Mouse (Mus musculus) heart, adult 18-20 months (tissue): Measurements from ENCODE around the gene Ankrd6. TPM values are rescaled to one million over a fixed set of nuclear protein-coding genes. Genes with fewer than 3 reads are reported as not detected.

Experiments used
- DNase-seq, 2 experiments: peaks; one replicate each; pipeline ENCODE4 v3.0.0; 2021 to 2022; ENCODE audit warnings: mixed read lengths in 1 of 2
- total RNA-seq, 2 experiments: library from RNA; stranded (reverse); gene quantifications; 2 replicates each; pipeline ENCODE4 v1.2.3; 2021

Gene Ankrd6
- total RNA-seq, 2 experiments from 2014 or later, result 4.8 to 5.9 TPM

GRCm38 (mm10) chr4:32770284-32770810, 180.3 kb downstream of the Ankrd6 start:
- no peak for DNase-seq

GRCm38 (mm10) chr4:32768046-32768445, 182.6 kb downstream of the Ankrd6 start:
- no peak for DNase-seq

GRCm38 (mm10) chr4:32767471-32767870, 183.2 kb downstream of the Ankrd6 start:
- no peak for DNase-seq

- no peak for DNase-seq
Measured at GRCm38 (mm10) chr4:32757430-32757829, 193.2 kb downstream of the Ankrd6 start.

Other genes starting within 250 kb of the Ankrd6 start
- gene Lyrm2, start 150.6 kb downstream of the Ankrd6 start, total RNA-seq, result 10 to 100 TPM; 39.8 to 43.9 TPM
- gene Rragd, start 32.2 kb upstream of the Ankrd6 start, total RNA-seq, result 100 to 1,000 TPM in 1 of 2 experiments, 10 to 100 TPM in 1; 95.4 to 110 TPM
- gene Ube2j1, start 80.6 kb upstream of the Ankrd6 start, total RNA-seq, result 10 to 100 TPM; 38.7 to 43.1 TPM
- 1 to 10 TPM; 1.5 to 1.6 TPM for gene Gabrr2, start 112.2 kb upstream of the Ankrd6 start, total RNA-seq
- under 1 TPM; 0.59 to 0.62 TPM for gene Gabrr1, start 181.7 kb upstream of the Ankrd6 start, total RNA-seq
- gene Pm20d2, start 238.9 kb upstream of the Ankrd6 start, total RNA-seq, result 10 to 100 TPM; 69.3 to 77.0 TPM